Mouse (Mus musculus) stomach, embryonic 14.5 days (tissue): ENCODE data around the gene Casz1. TPM values are rescaled to one million over a fixed set of nuclear protein-coding genes. Genes with fewer than 3 reads are reported as not detected.

Experiments
- ATAC-seq: fragments of 200-750 bp; cut with Nextera tagmentation; 2 replicates; pipeline ENCODE4 v1.8.0; 2017; ENCODE audit warnings: low read depth, moderate TSS enrichment; ENCODE audit not compliant: insufficient number of reproducible peaks, insufficient read depth, low FRiP score
- H3K27ac ChIP-seq: fragments of 300-500 bp; sonication (generic); 2 replicates; pipeline ENCODE4 v1.5.1; 2014; ENCODE audit warnings: mild to moderate bottlenecking, low read length, moderate library complexity, mixed read lengths
- H3K27me3 ChIP-seq: fragments of 300-500 bp; sonication (generic); 2 replicates; pipeline ENCODE4 v1.6.1; 2014; ENCODE audit warnings: low read length, control low read depth, mixed read lengths; ENCODE audit not compliant: control insufficient read depth, insufficient read depth
- H3K36me3 ChIP-seq: fragments of 300-500 bp; sonication (generic); 2 replicates; pipeline ENCODE4 v1.6.1; 2014; ENCODE audit warnings: mild to moderate bottlenecking, control low read depth, low read length, moderate library complexity, mixed read lengths; ENCODE audit not compliant: control insufficient read depth, insufficient read depth
- H3K4me1 ChIP-seq: fragments of 300-500 bp; sonication (generic); 2 replicates; pipeline ENCODE4 v1.6.1; 2014; ENCODE audit warnings: low read length, control low read depth, mixed read lengths; ENCODE audit not compliant: control insufficient read depth, insufficient read depth
- H3K4me2 ChIP-seq: fragments of 300-500 bp; sonication (generic); replicated peaks from 2 replicates; pipeline ENCODE4 v1.6.1; 2014; ENCODE audit warnings: low read depth, low read length, control low read depth
- H3K4me3 ChIP-seq: fragments of 300-500 bp; sonication (generic); 2 replicates; pipeline ENCODE4 v1.5.1; 2014; ENCODE audit warnings: low read depth, low read length, control low read depth
- H3K9ac ChIP-seq: fragments of 300-500 bp; sonication (generic); replicated peaks from 2 replicates; pipeline ENCODE4 v1.6.1; 2014; ENCODE audit warnings: low read depth, mild to moderate bottlenecking, control low read depth, low read length, moderate library complexity, mixed read lengths
- H3K9me3 ChIP-seq: fragments of 300-500 bp; sonication (generic); 2 replicates; pipeline ENCODE4 v1.6.1; 2016; ENCODE audit warnings: low read depth, low read length, control low read depth; ENCODE audit not compliant: control insufficient read depth
- WGBS: fragments of 180-500 bp; shearing (Covaris S2); extraction: QIAGEN DNeasy Blood & Tissue Kit; methylation state at CpG from one replicate; pipeline ENCODE4 v1.1.7; 2014; 5-methylcytosine and 5-hydroxymethylcytosine counted together
- polyA plus RNA-seq: library from polyadenylated mRNA; unstranded; fragments of >200 nt; fragmentation: Nextera tagmentation; extraction: Ambion mirVana; gene quantifications from 2 replicates; pipeline ENCODE4 v1.2.1, GENCODE M21; 2014

Casz1 gene
- 10.3 and 11.2 TPM in 2 replicates for polyA plus RNA-seq

- ATAC-seq: peak; percentile 87
- H3K27me3 ChIP-seq: peaks cover 14% of the 10 kb centered on the region; the same call in 1 of the 2 replicates
- WGBS: under 1% methylated on average over 68 of the region's 68 CpGs
- H3K27ac ChIP-seq: peak within 1 kb of the TSS; percentile 53; the same call in 1 of the 2 replicates
- no peaks in the 10 kb centered on the region for H3K9me3 ChIP-seq
- peak within 1 kb of the TSS; percentile 91 for H3K4me2 ChIP-seq
- no peaks in the 10 kb centered on the region for H3K36me3 ChIP-seq
- peak within 1 kb of the TSS; percentile 52 for H3K9ac ChIP-seq
- peaks cover 14% of the 10 kb centered on the region; the same call in 1 of the 2 replicates for H3K4me1 ChIP-seq
- H3K4me3 ChIP-seq: peak within 1 kb of the TSS; percentile 56
Measured at GRCm38 (mm10) chr4:148804137-148804779, at the start of gene Casz1. TSS of gene Casz1 (plus strand) at chr4:148804429.

GRCm38 (mm10) chr4:148758863-148759262, 45.4 kb upstream of the Casz1 start:
- H3K9ac ChIP-seq: no peak overlapping the region
- no peaks in the 10 kb centered on the region for H3K4me1 ChIP-seq
- H3K27me3 ChIP-seq: no peaks in the 10 kb centered on the region
- 40% methylated on average over 4 of the region's 4 CpGs for WGBS
- ATAC-seq: no peak
- no peaks in the 10 kb centered on the region for H3K9me3 ChIP-seq
- H3K36me3 ChIP-seq: no peaks in the 10 kb centered on the region
- no peak overlapping the region for H3K4me3 ChIP-seq
- H3K27ac ChIP-seq: no peak overlapping the region
- H3K4me2 ChIP-seq: no peak overlapping the region

- Histone ChIP-seq H3K9me3 (no peaks in the 10 kb centered on the region), H3K4me3 (no peak overlapping the region), H3K9ac (no peak overlapping the region), H3K4me2 (no peak overlapping the region), H3K27me3 (no peaks in the 10 kb centered on the region), H3K36me3 (no peaks in the 10 kb centered on the region), H3K4me1 (no peaks in the 10 kb centered on the region), H3K27ac (no peak overlapping the region)
- no peak for ATAC-seq
- WGBS: 84% methylated on average over 7 of the region's 7 CpGs
Measured at GRCm38 (mm10) chr4:148760152-148760551, 44.1 kb upstream of the Casz1 start.

- Histone ChIP-seq H3K27ac (no peak overlapping the region), H3K27me3 (no peaks in the 10 kb centered on the region), H3K9me3 (no peaks in the 10 kb centered on the region), H3K4me1 (no peaks in the 10 kb centered on the region), H3K9ac (no peak overlapping the region), H3K4me3 (no peak overlapping the region), H3K36me3 (no peaks in the 10 kb centered on the region), H3K4me2 (no peak overlapping the region)
- no peak for ATAC-seq
- whole genome bisulfite sequencing: 65% methylated on average over 21 of the region's 21 CpGs
Measured at GRCm38 (mm10) chr4:148766021-148766775, 38.0 kb upstream of the Casz1 start.

- 45% methylated on average over 8 of the region's 8 CpGs for WGBS
Measured at GRCm38 (mm10) chr4:148767655-148768305, 36.4 kb upstream of the Casz1 start.

GRCm38 (mm10) chr4:148768649-148769048, 35.6 kb upstream of the Casz1 start:
- Histone ChIP-seq H3K27me3 (peaks cover 10% of the 10 kb centered on the region), H3K4me1 (no peaks in the 10 kb centered on the region), H3K9me3 (no peaks in the 10 kb centered on the region), H3K4me3 (no peak overlapping the region), H3K9ac (no peak overlapping the region), H3K36me3 (no peaks in the 10 kb centered on the region), H3K4me2 (no peak overlapping the region), H3K27ac (no peak overlapping the region)
- ATAC-seq: no peak
- 82% methylated on average over 10 of the region's 10 CpGs for WGBS

More at GRCm38 (mm10) chr4:148767655-148768305, 36.4 kb upstream of the Casz1 start:
- ATAC-seq: no peak
- Histone ChIP-seq H3K4me1 (no peaks in the 10 kb centered on the region), H3K27ac (no peak overlapping the region), H3K4me2 (no peak overlapping the region), H3K27me3 (peaks cover 6% of the 10 kb centered on the region), H3K36me3 (no peaks in the 10 kb centered on the region), H3K4me3 (no peak overlapping the region), H3K9me3 (no peaks in the 10 kb centered on the region), H3K9ac (no peak overlapping the region)

- H3K4me1 ChIP-seq: no peaks in the 10 kb centered on the region
- H3K4me3 ChIP-seq: no peak overlapping the region
- no peaks in the 10 kb centered on the region for H3K36me3 ChIP-seq
- no peak overlapping the region for H3K27ac ChIP-seq
- peaks cover 10% of the 10 kb centered on the region for H3K27me3 ChIP-seq
- ATAC-seq: no peak
- 8% methylated on average over 20 of the region's 21 CpGs for WGBS
- no peaks in the 10 kb centered on the region for H3K9me3 ChIP-seq
- H3K9ac ChIP-seq: no peak overlapping the region
- H3K4me2 ChIP-seq: no peak overlapping the region
Measured at GRCm38 (mm10) chr4:148770582-148771408, 33.4 kb upstream of the Casz1 start.

GRCm38 (mm10) chr4:148771409-148771929, 32.8 kb upstream of the Casz1 start:
- H3K27ac ChIP-seq: no peak overlapping the region
- H3K27me3 ChIP-seq: peaks cover 10% of the 10 kb centered on the region
- no peak overlapping the region for H3K9ac ChIP-seq
- H3K9me3 ChIP-seq: no peaks in the 10 kb centered on the region
- H3K4me2 ChIP-seq: no peak overlapping the region
- no peak for ATAC-seq
- H3K36me3 ChIP-seq: no peaks in the 10 kb centered on the region
- no peak overlapping the region for H3K4me3 ChIP-seq
- 7% methylated on average over 14 of the region's 14 CpGs for WGBS
- no peaks in the 10 kb centered on the region for H3K4me1 ChIP-seq
